Mouse (Mus musculus) brain, embryonic 14.5 days (tissue): Measurements from ENCODE around the gene Mob3b.

Experiments
- CTCF ChIP-seq: fragments of 200-500 bp; IDR thresholded peaks from 2 replicates; pipeline ENCODE4 v1.5.1; 2012; ENCODE audit warnings: inconsistent platforms, mild to moderate bottlenecking, moderate library complexity, borderline replicate concordance; ENCODE audit not compliant: insufficient read depth, insufficient read length; ENCODE audit errors: extremely low read depth
- POLR2A ChIP-seq: fragments of 200-500 bp; IDR thresholded peaks from 2 replicates; pipeline ENCODE4 v1.6.1; 2012; ENCODE audit warnings: mild to moderate bottlenecking, inconsistent platforms, borderline replicate concordance; ENCODE audit not compliant: poor library complexity, insufficient read depth, insufficient read length, severe bottlenecking; ENCODE audit errors: extremely low read depth

- TF ChIP-seq POLR2A (no peak), CTCF (no peak)
Observed at GRCm38 (mm10) chr4:35051152-35051551, 106.1 kb downstream of the Mob3b start.
